Mouse (Mus musculus): ENCODE data around the gene Vmn2r90. TPM values are rescaled to one million over a fixed set of nuclear protein-coding genes. Genes with fewer than 3 reads are reported as not detected.

Gene Vmn2r90
- not detected in 2 replicates for polyA plus RNA-seq (2012; rRNA removed)

GRCm38 (mm10) chr17:17703447-17703846 is at the start of gene Vmn2r90:
TSS of gene Vmn2r90 (plus strand) at chr17:17703747.

Other genes with a start within 250 kb of the Vmn2r90 start
- gene Lnpep, start 78.7 kb upstream of the Vmn2r90 start, polyA plus RNA-seq (2012; rRNA removed) = 3.7 and 4.5 TPM in 2 replicates
- 6.5 TPM in 2 replicates for gene Spaca6, start 123.4 kb downstream of the Vmn2r90 start, polyA plus RNA-seq (2012; rRNA removed)
- gene Has1, start 151.5 kb downstream of the Vmn2r90 start, polyA plus RNA-seq (2012; rRNA removed) = not detected in 2 replicates
- 1.6 and 2.7 TPM in 2 replicates for gene Fpr1, start 180.2 kb downstream of the Vmn2r90 start, polyA plus RNA-seq (2012; rRNA removed)
- gene Fpr2, start 184.1 kb downstream of the Vmn2r90 start, polyA plus RNA-seq (2012; rRNA removed) = 0.94 and 1.6 TPM in 2 replicates
- not detected in 2 replicates for gene Fpr3, start 184.1 kb downstream of the Vmn2r90 start, polyA plus RNA-seq (2012; rRNA removed)

All from liver, embryonic 14 days (tissue).